In genomic region chr2:142334441-142335102, GRCm38 (mm10) we compare ENCODE assay signal across 8 mouse cellular contexts.
DNase-seq lines count a peak whose midpoint lies in the region; ATAC-seq lines count a peak whose summit lies in the region.

No protein-coding gene starts in this region.

- peak; percentile 79 for DNase-seq in heart, embryonic 10.5 days (ENCODE audit: low spot score)
- DNase-seq in heart, adult 11 months: no peak
- peak; percentile 81 for DNase-seq in embryo, embryonic 10.5 days (ENCODE audit: low spot score)
- no peak for DNase-seq in gastrocnemius, postnatal 36 days
- DNase-seq in thymus, adult 18-20 months: no peak

- no peaks in the 10 kb centered on the region for H3K9me3 ChIP-seq in heart, embryonic 10.5 days
- H3K9me3 ChIP-seq in hindbrain, embryonic 16.5 days (ENCODE audit: control insufficient read depth, low read length): no peaks in the 10 kb centered on the region
- no peaks in the 10 kb centered on the region for H3K9me3 ChIP-seq in midbrain, embryonic 15.5 days

- 10% methylated on average over 7 of the region's 7 CpGs for WGBS in heart, embryonic 10.5 days
- 6% methylated on average over 7 of the region's 7 CpGs for WGBS in hindbrain, embryonic 16.5 days
- 4% methylated on average over 7 of the region's 7 CpGs for WGBS in midbrain, embryonic 15.5 days

- peaks cover 6% of the 10 kb centered on the region; the same call in 1 of the 2 replicates for H3K4me1 ChIP-seq in heart, embryonic 10.5 days
- peaks cover 10% of the 10 kb centered on the region for H3K4me1 ChIP-seq in hindbrain, embryonic 16.5 days (ENCODE audit: control insufficient read depth, insufficient read depth, low read depth, low read length)
- peaks cover 12% of the 10 kb centered on the region for H3K4me1 ChIP-seq in midbrain, embryonic 15.5 days

- H3K27ac ChIP-seq in heart, embryonic 10.5 days: peak overlapping the region; percentile 22; the same call in 1 of the 2 replicates
- peak overlapping the region; percentile 72 for H3K27ac ChIP-seq in hindbrain, embryonic 16.5 days (ENCODE audit: low read depth, low read length)
- H3K27ac ChIP-seq in midbrain, embryonic 15.5 days: peak overlapping the region; percentile 76

- intact Hi-C loops in gastrocnemius, postnatal 36 days (cut with DNase I): no loop called here

- no peak overlapping the region for H3K9ac ChIP-seq in hindbrain, embryonic 16.5 days (ENCODE audit: low read depth, low read length)
- no peak overlapping the region for H3K9ac ChIP-seq in midbrain, embryonic 15.5 days

- peak overlapping the region; percentile 27 for H3K4me3 ChIP-seq in heart, embryonic 10.5 days
- H3K4me3 ChIP-seq in hindbrain, embryonic 16.5 days (ENCODE audit: low read length): no peak overlapping the region; the same call in 1 of the 2 replicates
- no peak overlapping the region for H3K4me3 ChIP-seq in midbrain, embryonic 15.5 days

- H3K27me3 ChIP-seq in heart, embryonic 10.5 days (ENCODE audit: insufficient read depth, poor library complexity, severe bottlenecking): no peaks in the 10 kb centered on the region
- H3K27me3 ChIP-seq in hindbrain, embryonic 16.5 days (replicated peaks; ENCODE audit: control insufficient read depth, insufficient read depth, low read length): no peaks in the 10 kb centered on the region
- H3K27me3 ChIP-seq in midbrain, embryonic 15.5 days (replicated peaks): no peaks in the 10 kb centered on the region

- H3K4me2 ChIP-seq in hindbrain, embryonic 16.5 days (ENCODE audit: low read length): peak overlapping the region; percentile 28
- peak overlapping the region; percentile 34 for H3K4me2 ChIP-seq in midbrain, embryonic 15.5 days

- no peaks in the 10 kb centered on the region for H3K36me3 ChIP-seq in heart, embryonic 10.5 days
- no peaks in the 10 kb centered on the region for H3K36me3 ChIP-seq in hindbrain, embryonic 16.5 days (ENCODE audit: control insufficient read depth, insufficient read depth, low read length)
- H3K36me3 ChIP-seq in midbrain, embryonic 15.5 days (replicated peaks): no peaks in the 10 kb centered on the region

- ATAC-seq in hindbrain, embryonic 16.5 days: peak; percentile 90
- peak; percentile 81 for ATAC-seq in midbrain, embryonic 15.5 days (replicated peaks)
- ATAC-seq in erythroid progenitor cell, adult 5-6 weeks (replicated peaks; ENCODE audit: low FRiP score, poor library complexity, severe bottlenecking): no peak

Comparison
In these comparisons a context has a peak if more than half of its experiments do, and no peak if none do; other contexts are left out.
1. DNase-seq: peak in heart, embryonic 10.5 days (single experiment) and embryo, embryonic 10.5 days (single experiment); none in heart, adult 11 months (single experiment), gastrocnemius, postnatal 36 days (0 of 2) and thymus, adult 18-20 months (0 of 2).
2. H3K27ac ChIP-seq: peak in every context shown above with its lines; median percentile 76 in midbrain, embryonic 15.5 days; 72 in hindbrain, embryonic 16.5 days; 22 in heart, embryonic 10.5 days.